25 mouse cellular contexts compared by ENCODE assay signal in the genomic region with DNA sequence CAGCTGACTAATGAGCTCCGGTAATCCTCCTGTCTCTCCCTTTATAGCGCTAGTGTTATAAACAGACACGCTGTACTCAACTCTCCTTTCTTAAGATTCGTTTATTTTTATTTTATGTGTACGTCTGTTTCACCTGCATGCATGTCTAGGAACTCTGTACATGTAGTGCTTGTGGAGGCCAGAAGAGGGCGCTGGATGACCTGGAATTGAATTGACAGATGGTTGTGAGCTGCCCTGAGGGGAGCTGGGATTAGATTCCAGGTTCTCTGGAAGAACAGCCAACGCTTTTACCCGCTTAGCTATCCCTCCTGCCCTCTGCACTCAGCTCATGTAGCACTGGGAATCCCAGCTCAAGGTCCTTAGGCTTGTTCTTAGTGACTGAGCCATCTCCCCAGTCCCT. TPM values are rescaled to one million over a fixed set of nuclear protein-coding genes. Genes with fewer than 3 reads are reported as not detected.
DNase-seq lines count a peak whose midpoint lies in the region; ATAC-seq and TF ChIP-seq lines count a peak whose summit lies in the region.
"Had no signal": no experiment of that assay in that cellular context is flagged by ENCODE, and none has a peak within 500 bp of the region (broad histone marks: within the 10 kb centered on the region; RNA-seq: fewer than 3 reads in every experiment).

No protein-coding gene starts in this region.

- no peak for DNase-seq in heart, adult 2 months
- no peak for DNase-seq in heart, adult 9 months (ENCODE audit: low spot score in 2 of 2)
- DNase-seq in liver, embryonic 14.5 days (ENCODE audit: low read depth in 3 of 3, low spot score in 3 of 3): no peak
- DNase-seq in liver: no peak
- DNase-seq in brain, embryonic 14.5 days (ENCODE audit: low read depth): no peak
- DNase-seq: adrenal gland, postnatal 36 days; cerebellum, adult 18-20 months; cerebellum, postnatal 25 days; gastrocnemius, postnatal 14 days; heart, adult 18-20 months; heart, postnatal 4 days; kidney, adult 8-10 months; kidney, postnatal 36 days; lung, adult 18-20 months; right cerebral cortex, postnatal 4 days; thymus, postnatal 25 days had no signal

- no peak overlapping the region for H3K9ac ChIP-seq in heart, adult 2 months (ENCODE audit: low read depth, low read length)
- H3K9ac ChIP-seq in liver, embryonic 14.5 days (replicated peaks): no peak overlapping the region
- no peak overlapping the region for H3K9ac ChIP-seq in ES-Bruce4 (ENCODE audit: low read depth, poor library complexity, severe bottlenecking)
- H3K9ac ChIP-seq: heart, embryonic 15.5 days; hindbrain, embryonic 15.5 days; limb, embryonic 12.5 days had no signal

- WGBS in heart, adult 2 months: 78% methylated on average over 8 of the region's 8 CpGs
- WGBS in liver, embryonic 14.5 days (ENCODE audit: insufficient replicate concordance): 63% methylated on average over 8 of the region's 8 CpGs

- H3K27me3 ChIP-seq in heart, adult 2 months (ENCODE audit: control insufficient read depth, insufficient read depth, low read length): no peaks in the 10 kb centered on the region
- H3K27me3 ChIP-seq in liver, embryonic 14.5 days (ENCODE audit: control insufficient read depth, insufficient read depth, low read length): no peaks in the 10 kb centered on the region
- peaks cover 2% of the 10 kb centered on the region; the same call in 1 of the 2 replicates for H3K27me3 ChIP-seq in ES-Bruce4 (ENCODE audit: control insufficient read depth, insufficient read depth, low read length, poor library complexity, severe bottlenecking)
- H3K27me3 ChIP-seq: heart, embryonic 15.5 days; hindbrain, embryonic 15.5 days; limb, embryonic 12.5 days had no signal

- no peaks in the 10 kb centered on the region for H3K9me3 ChIP-seq in liver, embryonic 14.5 days (ENCODE audit: control insufficient read depth, low read length)
- H3K9me3 ChIP-seq in ES-Bruce4 (replicated peaks; ENCODE audit: control insufficient read depth, insufficient read depth, low read length, poor library complexity, severe bottlenecking): peaks cover 3% of the 10 kb centered on the region; the same call in 1 of the 2 replicates
- H3K9me3 ChIP-seq: heart, embryonic 15.5 days; hindbrain, embryonic 15.5 days; limb, embryonic 12.5 days; midbrain, embryonic 10.5 days had no signal

- no peak overlapping the region for H3K4me3 ChIP-seq in heart, adult 2 months
- no peak overlapping the region for H3K4me3 ChIP-seq in liver, embryonic 14.5 days (ENCODE audit: insufficient read depth in 1 of 2, low read depth in 2 of 2, low read length in 2 of 2)
- no peak overlapping the region for H3K4me3 ChIP-seq in ES-Bruce4 (ENCODE audit: low read depth, low read length)
- H3K4me3 ChIP-seq: forebrain, embryonic 10.5 days; heart, embryonic 15.5 days; hindbrain, embryonic 15.5 days; limb, embryonic 12.5 days; midbrain, embryonic 10.5 days had no signal

- H3K4me1 ChIP-seq in heart, adult 2 months (ENCODE audit: control insufficient read depth, insufficient read depth, low read length): peaks cover 1% of the 10 kb centered on the region; the same call in 1 of the 2 replicates
- H3K4me1 ChIP-seq in liver, embryonic 14.5 days (replicated peaks; ENCODE audit: control insufficient read depth in 2 of 2, insufficient read depth in 2 of 2, low read length in 1 of 2): no peaks in the 10 kb centered on the region
- no peaks in the 10 kb centered on the region for H3K4me1 ChIP-seq in ES-Bruce4 (ENCODE audit: control insufficient read depth, insufficient read depth, low read length)
- H3K4me1 ChIP-seq: forebrain, embryonic 10.5 days; heart, embryonic 15.5 days; hindbrain, embryonic 15.5 days; limb, embryonic 12.5 days; midbrain, embryonic 10.5 days had no signal

- 0 out of 2 replicates have a peak, but pooled peaks have one; percentile 10 for TF ChIP-seq CTCF in heart, adult 2 months (IDR thresholded peaks at IDR 0.05)
- TF ChIP-seq CTCF in liver, embryonic 14.5 days (IDR thresholded peaks at IDR 0.05; ENCODE audit: low read depth): peak; percentile 44
- TF ChIP-seq CTCF in ES-Bruce4 (IDR thresholded peaks at IDR 0.05; ENCODE audit: low read depth, low read length): peak; percentile 48
- TF ChIP-seq CTCF in brain, embryonic 14.5 days (IDR thresholded peaks at IDR 0.05; ENCODE audit: borderline replicate concordance, extremely low read depth, insufficient read depth, insufficient read length): peak; percentile 28; the same call in 1 of the 2 replicates

- ATAC-seq in liver, embryonic 14.5 days (ENCODE audit: insufficient read depth): no peak
- no peak for ATAC-seq in frontal cortex, adult (ENCODE audit: low TSS enrichment)

- intact Hi-C loops in heart, adult 2 months (cut with DNase I): no loop called here

- H3K4me2 ChIP-seq in liver, embryonic 14.5 days (ENCODE audit: low read depth): no peak overlapping the region
- H3K4me2 ChIP-seq: heart, embryonic 15.5 days; hindbrain, embryonic 15.5 days; limb, embryonic 12.5 days had no signal

- H3K27ac ChIP-seq in heart, adult 2 months: no peak overlapping the region
- no peak overlapping the region for H3K27ac ChIP-seq in liver, embryonic 14.5 days
- H3K27ac ChIP-seq in ES-Bruce4 (ENCODE audit: insufficient read depth, low read length): no peak overlapping the region
- H3K27ac ChIP-seq: forebrain, embryonic 10.5 days; heart, embryonic 15.5 days; hindbrain, embryonic 15.5 days; limb, embryonic 12.5 days; macrophage; midbrain, embryonic 10.5 days had no signal

- H3K79me2 ChIP-seq in heart, adult 2 months (replicated peaks; ENCODE audit: control insufficient read depth, insufficient read depth, low read length): no peaks in the 10 kb centered on the region

- H3K36me3 ChIP-seq in heart, adult 2 months (ENCODE audit: control insufficient read depth, insufficient read depth, low read length): no peaks in the 10 kb centered on the region
- H3K36me3 ChIP-seq in liver, embryonic 14.5 days (replicated peaks; ENCODE audit: control insufficient read depth, insufficient read depth, low read depth): no peaks in the 10 kb centered on the region
- no peaks in the 10 kb centered on the region for H3K36me3 ChIP-seq in ES-Bruce4 (ENCODE audit: control insufficient read depth, insufficient read depth, low read length, poor library complexity, severe bottlenecking)
- H3K36me3 ChIP-seq: forebrain, embryonic 10.5 days; heart, embryonic 15.5 days; hindbrain, embryonic 15.5 days; limb, embryonic 12.5 days; midbrain, embryonic 10.5 days had no signal

- no peak for TF ChIP-seq EP300 in heart, adult 2 months (IDR thresholded peaks at IDR 0.05; ENCODE audit: insufficient read depth, low read depth, low read length)
- no peak for TF ChIP-seq EP300 in liver, embryonic 14.5 days (IDR thresholded peaks at IDR 0.05; ENCODE audit: low read depth)
- TF ChIP-seq EP300 in ES-Bruce4 (IDR thresholded peaks at IDR 0.05; ENCODE audit: insufficient read depth, low read depth, low read length): no peak

- TF ChIP-seq POLR2A in heart, adult 2 months (IDR thresholded peaks at IDR 0.05; ENCODE audit: insufficient read depth, low read depth, low read length): no peak
- no peak for TF ChIP-seq POLR2A in ES-Bruce4 (IDR thresholded peaks at IDR 0.05; ENCODE audit: insufficient read depth, low read length)
- TF ChIP-seq POLR2A in brain, embryonic 14.5 days (IDR thresholded peaks at IDR 0.05; ENCODE audit: borderline replicate concordance, extremely low read depth, insufficient read depth, insufficient read length, poor library complexity, severe bottlenecking): no peak

RNA-seq across cellular contexts. Expression of a gene that starts 42.2 kb away (rescaled TPM):
- total RNA-seq in heart, adult 2 months (2021): 10 to 100 TPM; 76.7 to 80.1 TPM
- 50.4 and 79.4 TPM in 2 replicates for polyA plus RNA-seq in heart, adult 2 months (2012; rRNA removed)
- 7.7 and 11.4 TPM in 2 replicates for polyA plus RNA-seq in liver, embryonic 14.5 days (2012; rRNA removed)
- 16.9 and 18.5 TPM in 2 replicates for polyA plus RNA-seq in liver, embryonic 14.5 days (2014; fragmentation: Nextera tagmentation; extraction: Ambion mirVana)
- polyA plus RNA-seq in ES-Bruce4 (2011; ENCODE audit: insufficient read depth, insufficient read length, low read depth, missing spikeins): 18.0 and 18.7 TPM in 2 replicates
- polyA plus RNA-seq in brain, embryonic 14.5 days (2012; rRNA removed): 29.5 and 35.2 TPM in 2 replicates

RNA-seq across cellular contexts. Expression of a gene that starts 47.7 kb away (rescaled TPM):
- total RNA-seq in heart, adult 2 months (2021): 1 to 10 TPM; 1.6 to 1.7 TPM
- polyA plus RNA-seq in heart, adult 2 months (2012; rRNA removed): 2.7 and 4.4 TPM in 2 replicates
- polyA plus RNA-seq in liver, embryonic 14.5 days (2012; rRNA removed): 0.11 and 0.25 TPM in 2 replicates
- polyA plus RNA-seq in liver, embryonic 14.5 days (2014; fragmentation: Nextera tagmentation; extraction: Ambion mirVana): not detected in 2 replicates
- polyA plus RNA-seq in ES-Bruce4 (2011; ENCODE audit: insufficient read depth, insufficient read length, low read depth, missing spikeins): not detected in 2 replicates
- polyA plus RNA-seq in brain, embryonic 14.5 days (2012; rRNA removed): 11.0 and 13.5 TPM in 2 replicates
- total RNA-seq: monocyte, adult 5-6 weeks had no signal
- polyA plus RNA-seq: macrophage had no signal
